Mouse (Mus musculus) spleen, embryonic (tissue): ENCODE measurements around the gene Arhgap27.
"Not testable (repeated sequence)": the region's sequence is repeated elsewhere in the genome, so short reads cannot be mapped to it uniquely, and the experiment has no call there.

Source experiments
- CTCF ChIA-PET: fragments of 350-600 bp; sonication (Branson Sonifier 250); formaldehyde crosslinking; loops from one replicate; lab custom pipeline; 2022; lab: Charles Lee

The Arhgap27 gene

DNA sequence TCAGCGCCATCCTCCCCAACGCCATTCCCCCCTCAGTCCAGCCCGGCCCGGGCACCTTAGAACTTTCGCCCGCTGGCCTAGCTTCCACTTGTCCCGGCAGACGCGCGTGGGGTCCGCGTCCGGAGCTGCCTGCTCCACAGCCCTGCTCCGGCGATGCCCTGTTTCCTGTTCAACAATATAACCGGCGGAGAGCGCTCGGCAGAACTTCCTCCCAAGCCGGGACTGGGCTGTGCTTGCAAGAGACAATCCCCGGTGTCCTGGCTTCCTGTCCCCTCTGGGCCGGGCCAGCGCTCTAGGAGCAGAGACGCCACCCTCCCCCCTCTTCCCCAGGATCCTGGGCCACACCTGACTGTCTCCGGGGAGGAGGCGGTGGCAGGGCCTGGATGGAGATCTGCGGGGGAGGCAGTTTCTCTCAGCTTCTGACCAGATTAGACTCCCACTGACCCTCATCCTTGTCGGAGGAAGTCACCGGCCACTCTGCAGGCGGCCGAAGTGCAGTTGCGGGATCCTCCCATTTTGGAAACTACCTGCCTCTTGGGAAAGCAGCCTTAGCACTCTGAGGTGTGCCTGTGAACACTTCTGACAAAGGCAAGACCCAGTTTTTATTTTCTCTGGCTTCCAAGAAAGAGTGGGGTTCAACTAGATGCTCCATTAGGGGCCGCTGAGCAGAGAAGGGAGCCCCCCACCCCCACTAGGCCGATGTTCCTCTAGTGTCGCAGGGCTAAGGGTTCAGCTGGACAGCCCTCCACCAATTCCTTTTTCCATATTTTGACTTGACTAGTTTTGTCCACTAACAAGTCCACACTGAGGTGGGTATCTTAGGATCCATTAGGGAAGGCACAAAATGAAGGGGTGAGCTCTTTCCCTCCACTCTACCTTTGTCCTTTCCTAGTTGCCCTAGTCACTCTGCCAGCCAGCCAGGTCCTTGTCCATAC, at the start of gene Arhgap27:
TSS of gene Arhgap27 (minus strand) at position 479 of the 935 bp plus-strand sequence.
- CTCF ChIA-PET: interaction anchor here (0.6 to 0.9 kb wide), 2 partner anchors 9 to 112 kb away, joined by 3 to 4 read pairs; no protein-coding TSS in a partner anchor

DNA sequence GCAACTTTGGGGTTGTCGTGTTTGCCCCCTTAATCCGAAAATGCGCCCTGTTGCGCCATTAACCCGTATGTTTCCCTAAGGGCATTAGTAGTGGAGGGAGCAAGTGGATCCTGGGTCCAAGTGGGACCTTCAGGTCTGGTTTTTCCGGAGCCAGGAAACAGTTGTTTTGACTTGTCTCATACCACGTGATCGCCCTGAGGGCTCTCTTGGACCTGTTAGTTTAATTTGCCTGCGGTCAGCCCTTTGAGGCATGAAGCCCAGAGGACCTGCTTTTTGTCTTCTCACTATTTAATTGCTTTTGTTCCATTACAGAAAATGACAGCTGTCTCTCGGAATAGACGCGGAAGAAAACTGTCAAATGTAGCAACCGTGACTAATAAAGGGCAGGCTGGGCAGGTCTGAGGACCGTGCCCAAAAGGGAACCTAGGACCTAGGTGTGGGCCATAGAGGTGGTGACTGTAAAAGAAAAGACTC, 49.5 kb upstream of the Arhgap27 start:
- CTCF ChIA-PET: interaction anchor here (0.6 kb wide), 1 partner anchor 58 kb away, joined by 3 read pairs; no protein-coding TSS in a partner anchor

DNA sequence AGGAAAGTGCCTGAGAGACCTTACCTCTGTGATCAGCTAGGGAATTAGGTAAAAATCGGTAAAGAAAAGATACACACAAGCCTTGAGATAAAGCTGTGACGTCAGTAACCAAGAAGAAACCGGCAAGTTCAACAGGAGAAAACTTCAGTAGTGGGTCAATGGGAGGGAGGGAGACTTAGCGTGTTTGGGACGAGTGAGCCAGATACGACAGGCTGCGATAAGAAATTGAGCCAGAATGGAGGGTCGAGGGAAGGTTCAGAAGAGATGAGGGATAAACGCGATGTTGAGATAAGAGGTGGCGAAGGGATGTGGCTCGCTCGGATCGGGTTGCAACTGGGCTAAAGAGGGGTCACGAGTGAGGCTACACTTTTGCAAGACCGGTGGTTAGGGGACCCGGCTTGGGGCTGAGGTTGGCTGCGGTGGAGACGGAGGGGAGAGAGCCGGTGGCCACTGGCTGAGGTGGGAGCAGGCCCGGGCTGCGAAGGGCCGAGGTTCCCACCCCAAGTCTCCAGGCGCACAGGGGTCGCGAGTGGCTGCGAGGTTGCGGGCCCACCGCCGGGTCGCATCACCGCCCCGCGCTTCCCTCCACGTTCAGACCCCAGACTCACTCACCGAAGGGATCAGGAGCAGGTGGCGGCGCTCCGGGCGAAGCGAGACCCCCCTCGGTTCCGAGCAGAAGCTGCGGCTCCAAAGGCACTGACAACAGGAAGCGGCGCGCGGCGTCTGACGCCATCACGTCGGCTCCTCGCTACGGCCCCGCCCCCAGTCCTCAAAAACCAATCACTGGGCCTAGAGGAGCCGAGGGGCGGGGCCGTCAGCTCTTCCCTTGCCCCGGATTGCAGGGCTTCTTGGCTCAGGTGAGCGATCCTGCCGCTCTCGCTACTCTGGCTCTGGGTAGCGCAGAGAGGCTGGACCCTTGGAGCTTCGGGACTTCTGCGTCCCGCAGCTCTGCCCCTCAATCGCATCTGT, 48.8 kb upstream of the Arhgap27 start, which contains the start of gene Plekhm1:
TSS of gene Plekhm1 (minus strand) at position 707 of the 969 bp plus-strand sequence.
- CTCF ChIA-PET: interaction anchor here (0.6 to 1.2 kb wide), 2 partner anchors 12 to 58 kb away, joined by 3 to 4 read pairs; no protein-coding TSS in a partner anchor

DNA sequence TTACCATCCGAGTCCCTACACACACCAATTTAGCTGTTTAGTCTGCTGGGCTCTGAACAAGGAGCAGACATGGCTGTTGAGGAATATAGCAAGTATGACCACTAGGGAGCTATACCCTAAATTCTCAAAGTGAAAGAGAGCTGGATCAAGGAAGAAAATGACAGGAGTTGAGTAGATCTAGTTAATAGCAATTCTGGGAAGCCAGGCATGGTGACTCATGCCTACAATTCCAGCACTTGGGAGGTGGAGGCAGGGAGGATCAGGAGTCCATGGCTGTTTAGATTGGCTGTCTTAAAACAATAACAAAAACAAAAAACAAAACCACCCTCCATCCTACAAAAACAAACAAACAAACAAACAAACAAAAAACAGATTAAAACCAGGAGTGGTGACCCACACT, 47.8 kb upstream of the Arhgap27 start:
- CTCF ChIA-PET: interaction anchor here (0.6 to 1.2 kb wide), 3 partner anchors 8 to 136 kb away, joined by 3 to 4 read pairs (median 3); no protein-coding TSS in a partner anchor

DNA sequence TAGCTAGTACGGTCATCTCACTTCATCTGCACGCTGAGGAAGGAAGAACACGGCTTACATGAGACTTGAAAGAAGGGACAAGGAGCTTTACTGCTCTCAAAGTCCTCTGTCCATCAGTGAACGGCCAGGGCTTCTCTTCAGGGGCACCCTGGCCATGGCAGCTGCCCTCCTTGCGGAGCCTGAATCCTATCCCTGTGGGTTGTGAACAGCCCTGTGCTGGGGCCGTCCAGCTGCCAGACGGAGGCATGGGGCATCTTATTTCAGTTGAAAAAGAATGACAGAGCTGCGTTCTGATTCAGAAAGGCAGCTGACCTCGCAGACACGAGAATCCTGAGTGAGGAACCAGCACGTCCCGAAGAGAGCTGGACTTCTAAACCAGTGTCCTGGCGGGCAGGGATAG, 45.4 kb upstream of the Arhgap27 start:
- CTCF ChIA-PET: interaction anchor here (0.5 kb wide), 1 partner anchor 50 kb away, joined by 3 read pairs; no protein-coding TSS in a partner anchor

DNA sequence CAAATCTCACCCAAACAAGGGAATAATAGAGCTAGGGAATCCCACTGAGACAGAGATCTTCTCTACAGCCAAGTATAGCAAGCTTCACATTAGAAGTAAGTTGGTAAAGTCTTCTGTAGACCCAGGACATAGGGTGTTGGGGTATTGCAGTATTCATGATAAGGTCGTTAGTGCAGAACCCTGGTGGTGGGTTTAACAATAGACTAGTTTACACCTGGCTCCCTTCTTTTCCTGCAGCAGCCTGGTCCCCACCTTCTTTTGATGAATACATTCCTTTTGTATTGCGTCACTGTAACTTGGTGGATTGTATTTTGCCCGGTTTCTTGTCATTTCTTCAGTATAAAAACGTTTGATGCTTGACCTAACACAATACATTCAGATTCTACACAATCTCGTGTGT, 43.6 kb upstream of the Arhgap27 start:
- CTCF ChIA-PET: not testable (repeated sequence)

DNA sequence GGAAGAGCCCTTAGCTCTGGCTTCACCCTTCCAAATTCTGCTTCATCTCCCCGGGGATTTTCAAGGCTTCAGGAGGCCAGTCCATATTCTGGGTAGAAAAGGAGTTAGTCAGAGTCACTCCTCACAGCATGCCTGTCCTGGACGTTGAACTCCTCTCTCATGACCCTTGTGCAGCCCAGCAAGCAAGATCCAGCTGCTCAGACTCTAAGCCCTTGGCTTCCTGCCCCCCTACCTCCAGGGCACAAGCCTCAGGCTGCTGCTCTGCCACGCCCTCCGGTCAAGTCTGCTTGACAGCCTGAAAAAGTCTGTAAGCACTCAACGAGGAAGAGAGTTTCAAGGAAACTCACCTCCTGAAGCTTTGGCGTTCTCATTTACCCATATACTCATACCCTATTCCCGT, 43.1 kb upstream of the Arhgap27 start:
- CTCF ChIA-PET: no interaction called here

DNA sequence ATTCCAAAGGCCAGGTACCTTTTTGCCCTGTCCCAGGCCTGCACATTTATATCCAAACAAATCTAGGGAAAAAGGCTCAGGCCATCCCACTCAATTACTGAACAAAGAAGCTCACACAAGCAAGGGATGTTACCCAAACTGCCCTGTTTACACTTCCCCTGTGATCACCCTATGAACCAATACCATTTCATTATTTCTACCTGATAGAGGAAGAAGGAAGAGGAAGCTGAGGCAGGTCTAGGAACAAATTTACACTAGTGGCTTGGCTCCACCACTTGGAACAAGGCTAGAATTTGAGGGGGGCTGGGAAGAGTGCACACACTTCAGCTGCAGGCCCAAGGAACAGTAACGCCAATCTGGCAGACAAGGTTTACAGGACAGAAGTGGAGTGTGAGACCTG, 42.3 kb upstream of the Arhgap27 start:
- CTCF ChIA-PET: no interaction called here

DNA sequence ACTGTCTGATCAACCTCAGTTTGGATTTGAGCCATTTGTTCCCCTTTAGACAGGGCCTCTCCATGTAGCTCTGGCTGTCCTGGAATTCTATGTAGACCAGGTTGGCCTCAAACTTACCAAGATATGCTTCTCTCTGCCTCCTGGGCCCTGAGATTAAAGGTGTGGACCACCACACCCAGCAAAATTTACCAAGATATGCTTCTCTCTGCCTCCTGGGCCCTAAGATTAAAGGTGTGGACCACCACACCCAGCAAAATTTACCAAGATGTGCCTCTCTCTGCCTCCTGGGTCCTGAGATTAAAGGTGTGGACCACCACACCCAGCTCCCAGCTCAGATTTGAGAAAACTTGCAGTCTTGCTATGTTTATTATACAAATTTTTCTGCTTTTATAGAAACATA, 41.1 kb upstream of the Arhgap27 start:
- CTCF ChIA-PET: interaction anchor here (0.5 kb wide), 1 partner anchor 55 kb away, joined by 5 read pairs; no protein-coding TSS in a partner anchor

DNA sequence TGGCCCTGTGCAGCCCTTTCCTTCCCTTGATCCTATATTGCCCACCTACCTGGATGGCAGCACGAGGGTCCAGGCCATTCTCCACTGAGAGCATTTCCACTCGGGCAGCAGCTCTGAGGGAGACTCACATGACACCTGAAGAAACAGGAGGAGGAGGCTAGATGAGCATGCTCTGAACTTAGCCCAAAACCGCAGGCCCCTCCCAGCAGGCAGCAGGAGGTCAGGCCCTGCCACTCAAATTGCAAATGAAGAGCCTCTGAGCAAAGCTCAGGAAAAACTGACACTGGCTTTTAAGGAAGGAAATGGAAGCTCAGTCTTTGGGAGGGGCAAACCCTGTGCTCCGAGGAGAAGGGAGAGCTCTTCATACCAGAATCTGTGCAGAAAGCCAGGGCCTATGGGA, 40.3 kb upstream of the Arhgap27 start:
- CTCF ChIA-PET: interaction anchor here (0.9 kb wide), 1 partner anchor 42 kb away, joined by 3 read pairs; no protein-coding TSS in a partner anchor

DNA sequence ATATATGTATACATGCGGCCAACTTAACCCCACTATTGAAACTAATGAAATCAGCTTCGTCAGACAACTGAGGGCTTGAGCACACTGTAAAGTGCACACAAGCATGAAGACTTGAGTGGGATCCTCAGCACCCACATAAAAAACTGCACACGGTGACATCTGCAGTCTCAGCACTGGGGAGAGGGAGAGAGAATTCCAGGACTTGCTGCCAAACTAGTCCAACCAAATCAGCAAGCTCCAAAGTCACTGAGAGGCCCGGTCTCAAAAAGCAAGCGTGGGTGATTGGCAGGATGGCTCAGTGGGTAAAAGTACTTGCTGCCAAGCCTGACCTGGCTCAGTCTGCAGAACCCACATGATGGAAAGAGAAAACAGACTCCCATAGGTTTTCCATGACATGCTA, 39.2 kb upstream of the Arhgap27 start:
- CTCF ChIA-PET: no interaction called here

DNA sequence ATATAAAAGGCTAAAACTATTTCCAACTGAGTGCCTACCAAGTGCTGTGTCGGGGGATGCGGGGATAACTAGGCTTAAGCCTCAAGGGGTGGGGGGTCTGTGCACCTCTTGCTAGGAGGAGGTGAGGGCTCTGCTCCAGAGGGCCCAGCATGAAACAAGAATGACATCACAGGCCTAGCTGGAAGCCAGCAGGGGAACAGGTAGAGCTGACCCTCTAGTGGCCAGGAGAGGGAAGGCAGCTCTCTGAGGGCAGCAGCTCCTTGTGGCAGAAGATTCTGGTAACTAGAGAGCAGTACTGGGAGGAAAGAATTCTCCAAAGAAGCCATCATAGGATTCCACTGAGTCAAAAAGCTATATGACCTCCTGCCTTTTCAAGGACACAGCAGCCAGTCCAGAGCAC, 38.7 kb upstream of the Arhgap27 start:
- CTCF ChIA-PET: interaction anchor here (0.7 kb wide), 1 partner anchor 27 kb away, joined by 4 read pairs; no protein-coding TSS in a partner anchor

DNA sequence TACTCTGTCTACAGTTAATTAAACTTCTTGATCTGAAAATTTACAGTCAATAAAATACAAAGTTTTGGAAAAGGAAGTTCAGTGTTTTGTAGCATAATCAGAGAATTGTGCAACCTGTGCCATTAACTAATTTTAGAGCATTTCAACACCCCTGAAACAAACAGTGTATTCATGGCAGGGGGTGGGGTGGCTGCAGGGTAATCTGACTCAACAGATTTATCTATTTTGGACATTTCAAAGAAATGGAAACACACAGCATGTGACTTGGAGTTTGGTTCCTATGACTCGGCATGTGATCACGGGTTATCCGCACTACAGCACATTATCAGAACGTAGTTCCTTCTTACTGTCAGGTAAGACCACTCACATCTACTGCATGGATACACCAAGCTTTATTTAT, 36.5 kb upstream of the Arhgap27 start:
- CTCF ChIA-PET: interaction anchor here (1.6 kb wide), 1 partner anchor 11 kb away, joined by 4 read pairs; no protein-coding TSS in a partner anchor

DNA sequence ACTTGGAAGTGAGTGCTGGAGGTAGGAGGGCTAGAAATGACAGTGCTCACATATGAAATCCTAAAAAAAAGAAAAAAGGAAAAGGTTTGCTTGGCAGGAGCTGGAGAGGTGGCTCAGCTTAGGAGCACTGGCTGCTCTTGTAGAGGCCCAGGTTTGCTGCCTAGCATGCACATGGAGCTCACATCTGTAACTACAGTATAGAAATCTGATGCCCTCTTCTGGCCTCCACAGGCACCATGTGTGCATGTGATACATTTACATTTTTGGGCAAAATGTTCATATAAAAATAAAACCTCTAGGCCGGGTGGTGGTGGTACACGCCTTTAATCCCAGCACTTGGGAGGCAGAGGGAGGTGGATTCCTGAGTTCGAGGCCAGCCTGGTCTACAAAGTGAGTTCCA, 35.6 kb upstream of the Arhgap27 start:
- CTCF ChIA-PET: no interaction called here

DNA sequence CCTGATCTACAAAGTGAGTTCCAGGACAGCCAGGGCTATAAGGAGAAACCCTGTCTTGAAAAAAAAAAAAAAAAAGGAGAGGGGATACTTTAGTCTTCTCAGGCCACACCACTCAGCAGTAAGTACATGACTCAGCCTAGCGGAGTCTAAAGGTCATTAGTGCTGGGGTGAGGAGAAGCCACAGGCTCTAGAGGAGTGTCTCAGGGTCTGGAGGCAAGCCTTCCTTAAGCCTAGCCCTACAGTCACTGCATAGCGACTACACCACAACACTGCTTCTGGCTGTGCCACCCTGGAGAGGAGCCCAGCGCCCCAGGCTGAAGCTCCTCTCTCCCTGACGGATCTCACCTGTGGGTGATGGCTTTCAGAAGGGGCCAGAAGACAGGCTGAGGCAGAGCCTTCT, 33.2 kb upstream of the Arhgap27 start:
- CTCF ChIA-PET: no interaction called here

DNA sequence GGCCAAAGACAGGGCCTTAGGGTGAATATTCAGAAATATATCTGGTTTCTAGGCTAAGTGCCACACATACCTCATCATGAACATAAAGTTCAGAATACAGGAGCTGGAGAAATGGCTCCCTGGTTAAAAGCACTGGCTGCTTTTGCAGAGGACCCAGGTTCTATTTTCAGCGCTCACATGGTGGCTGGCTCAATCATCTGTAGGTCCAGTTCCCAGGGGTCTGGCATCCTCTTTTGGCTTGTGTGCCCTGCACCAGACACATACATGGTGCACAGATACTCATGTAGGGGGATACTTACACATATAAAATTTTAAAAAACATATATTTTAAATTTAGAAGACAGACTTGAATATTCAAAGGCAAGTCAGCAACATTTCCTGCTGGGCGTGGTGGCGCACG, 32.7 kb upstream of the Arhgap27 start:
- CTCF ChIA-PET: interaction anchor here (0.8 kb wide), 1 partner anchor 36 kb away, joined by 3 read pairs; no protein-coding TSS in a partner anchor

DNA sequence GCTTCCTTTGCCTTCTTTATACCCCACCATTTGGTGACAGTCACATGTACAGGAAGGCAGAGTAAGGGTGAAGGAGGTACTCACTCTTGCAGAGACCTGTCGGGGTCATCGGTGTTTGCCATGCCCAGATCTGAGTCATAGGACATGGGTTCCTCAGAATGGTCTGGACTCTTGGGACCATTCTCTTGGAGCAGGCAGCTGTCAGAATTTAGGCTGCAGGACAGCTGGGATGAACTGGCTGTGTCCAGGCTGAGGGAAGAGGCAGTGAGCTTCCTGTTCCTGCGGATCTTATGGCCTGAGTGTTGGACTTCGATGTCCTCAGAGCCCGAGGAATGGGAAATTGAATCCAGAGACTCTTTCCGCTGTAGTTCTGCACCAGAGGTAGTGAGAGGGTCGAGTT, 31.1 kb upstream of the Arhgap27 start:
- CTCF ChIA-PET: no interaction called here

DNA sequence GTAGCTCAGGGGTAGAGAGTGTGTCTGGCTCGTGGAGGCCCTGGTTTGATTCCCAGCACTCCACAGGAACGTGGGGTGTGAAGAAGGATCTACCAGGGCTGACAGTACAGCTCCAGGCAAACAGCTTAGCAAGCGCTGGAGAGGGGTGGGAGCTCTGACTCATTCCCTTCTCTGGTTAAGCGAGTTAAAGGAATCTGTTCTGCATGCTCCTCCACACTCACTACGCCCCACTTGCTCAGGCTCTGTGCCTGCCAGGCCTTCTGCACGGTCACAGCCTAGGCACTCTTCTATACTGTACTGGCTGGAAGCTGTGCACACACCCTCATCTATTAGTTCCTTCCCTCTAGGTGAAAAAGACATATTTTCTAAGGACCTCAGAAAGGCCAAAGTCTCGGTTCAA, 30.5 kb upstream of the Arhgap27 start:
- CTCF ChIA-PET: interaction anchor here (0.6 kb wide), 1 partner anchor 340 kb away, joined by 4 read pairs; no protein-coding TSS in a partner anchor

DNA sequence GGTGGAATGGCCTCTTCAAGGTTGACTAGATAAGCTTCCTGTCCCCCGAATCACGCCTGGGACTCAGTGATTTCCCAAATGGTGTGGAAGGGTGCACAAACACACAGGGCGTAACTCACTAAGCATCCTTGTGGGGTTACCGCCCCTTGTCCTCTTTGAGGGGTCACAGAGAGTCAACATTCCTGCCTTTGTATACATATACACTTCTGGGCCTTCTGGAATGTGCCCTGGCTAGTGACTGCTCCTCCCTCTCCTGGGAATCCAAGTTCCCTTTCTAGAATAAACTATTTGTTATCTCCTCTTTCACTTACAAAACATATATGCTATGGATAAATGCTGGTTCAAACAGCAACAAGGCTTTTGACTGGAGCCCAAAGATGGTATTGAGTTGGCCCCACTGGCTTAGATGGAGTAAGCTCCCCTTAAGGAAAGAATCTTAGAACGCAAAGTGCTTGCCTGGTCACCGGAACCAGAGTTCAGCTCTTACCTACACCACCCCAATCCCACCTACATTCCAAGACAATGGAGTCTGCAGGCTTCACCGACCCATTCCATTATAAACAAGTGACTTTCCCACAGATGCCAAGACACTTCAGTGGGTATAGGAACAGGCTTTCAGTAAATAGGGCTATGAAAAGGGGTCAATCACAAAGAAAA, 24.5 kb upstream of the Arhgap27 start:
- CTCF ChIA-PET: no interaction called here

DNA sequence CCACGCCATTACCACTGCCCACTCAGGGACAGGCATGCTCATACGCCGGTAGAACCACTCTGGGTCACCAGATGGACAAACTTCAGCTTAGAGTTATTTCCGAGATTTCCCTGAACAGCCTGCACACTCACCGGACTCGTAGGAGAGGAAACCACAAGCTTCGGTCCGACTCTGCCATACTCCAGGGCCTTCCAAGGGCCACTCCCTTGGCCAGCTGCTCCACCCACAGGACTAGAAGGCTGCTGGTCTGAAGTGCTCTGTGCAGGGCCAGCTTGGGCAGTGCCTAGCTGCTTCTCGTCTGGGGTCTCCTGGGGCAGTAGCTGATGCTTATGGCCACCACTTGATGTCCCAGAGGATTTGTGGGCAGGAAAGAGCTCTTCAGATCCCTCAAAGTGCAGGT, 23.3 kb upstream of the Arhgap27 start:
- CTCF ChIA-PET: no interaction called here
